Mouse (Mus musculus) MEL (cell line): Measurements from ENCODE around the gene Gm10318. TPM values are rescaled to one million over a fixed set of nuclear protein-coding genes. Genes with fewer than 3 reads are reported as not detected.

ENCODE experiments used
- DNase-seq: peaks from one replicate; pipeline ENCODE4 v3.0.0; 2011; ENCODE audit warnings: low read depth, low spot score
- H3K27ac ChIP-seq: 2 replicates; pipeline ENCODE4 v1.5.1; 2012; ENCODE audit warnings: low read depth, mild to moderate bottlenecking, control low read depth, low read length, moderate library complexity; ENCODE audit not compliant: control insufficient read depth
- H3K27me3 ChIP-seq, 2 experiments: fragments of 150-350 bp in 1 of 2; sonication (generic) in 1 of 2; 2 replicates each; pipeline ENCODE4 v1.6.1; 2012; ENCODE audit warnings: low read length in 2 of 2, mild to moderate bottlenecking in 2 of 2, improper control_type of control experiment in 1 of 2, moderate library complexity in 1 of 2; ENCODE audit not compliant: insufficient read depth in 2 of 2, control insufficient read depth in 1 of 2
- H3K36me3 ChIP-seq, 2 experiments: 2 replicates each; pipeline ENCODE4 v1.6.1; 2012 to 2014; ENCODE audit warnings: low read length in 2 of 2, improper control_type of control experiment in 1 of 2, inconsistent platforms in 1 of 2, mild to moderate bottlenecking in 1 of 2; ENCODE audit not compliant: insufficient read depth in 2 of 2, control insufficient read depth in 1 of 2
- H3K4me1 ChIP-seq, 2 experiments: fragments of 150-350 bp in 1 of 2; sonication (generic) in 1 of 2; 2 replicates each; pipeline ENCODE4 v1.6.1; 2012; ENCODE audit warnings: low read length in 2 of 2, improper control_type of control experiment in 1 of 2, mild to moderate bottlenecking in 1 of 2; ENCODE audit not compliant: insufficient read depth in 2 of 2, control insufficient read depth in 1 of 2
- H3K4me3 ChIP-seq, 2 experiments: fragments of 150-350 bp in 1 of 2; sonication (generic) in 1 of 2; 2 replicates each; pipeline ENCODE4 v1.5.1; 2012; ENCODE audit warnings: low read depth in 2 of 2, low read length in 2 of 2, mild to moderate bottlenecking in 2 of 2, moderate library complexity in 2 of 2, control low read depth in 1 of 2, improper control_type of control experiment in 1 of 2; ENCODE audit not compliant: control insufficient read depth in 1 of 2, insufficient read depth in 1 of 2
- H3K79me2 ChIP-seq: 2 replicates; pipeline ENCODE4 v1.6.1; 2012; ENCODE audit warnings: mild to moderate bottlenecking, low read length, moderate library complexity; ENCODE audit not compliant: control insufficient read depth, poor library complexity, insufficient read depth
- H3K9ac ChIP-seq: 2 replicates; pipeline ENCODE4 v1.6.1; 2012; ENCODE audit warnings: low read depth, mild to moderate bottlenecking, control low read depth, low read length, moderate library complexity; ENCODE audit not compliant: control insufficient read depth, poor library complexity, severe bottlenecking
- H3K9me3 ChIP-seq: fragments of 150-350 bp; sonication (generic); replicated peaks from 2 replicates; pipeline ENCODE4 v1.6.1; 2012; ENCODE audit warnings: mild to moderate bottlenecking, low read length, improper control_type of control experiment, moderate library complexity; ENCODE audit not compliant: insufficient read depth
- BHLHE40 ChIP-seq: IDR thresholded peaks from 2 replicates; pipeline ENCODE4 v1.6.1; 2012; ENCODE audit warnings: low read depth, mild to moderate bottlenecking, inconsistent platforms, low read length, improper control_type of control experiment, borderline replicate concordance
- CHD1 ChIP-seq: IDR thresholded peaks from 2 replicates; pipeline ENCODE4 v1.6.1; 2012; ENCODE audit warnings: low read depth, mild to moderate bottlenecking, inconsistent platforms, low read length, improper control_type of control experiment
- ELF1 ChIP-seq: IDR thresholded peaks from 2 replicates; pipeline ENCODE4 v1.6.1; 2014; ENCODE audit warnings: low read depth, mild to moderate bottlenecking, inconsistent platforms, low read length, improper control_type of control experiment, moderate library complexity
- MAX ChIP-seq: IDR thresholded peaks from 2 replicates; pipeline ENCODE4 v1.6.1; 2011; ENCODE audit warnings: low read length, improper control_type of control experiment
- MEF2A ChIP-seq: IDR thresholded peaks from 2 replicates; pipeline ENCODE4 v1.6.1; 2014; ENCODE audit warnings: low read depth, mild to moderate bottlenecking, inconsistent platforms, low read length, improper control_type of control experiment; ENCODE audit not compliant: poor library complexity, insufficient replicate concordance, severe bottlenecking; ENCODE audit errors: extremely low read depth
- MXI1 ChIP-seq: IDR thresholded peaks from 2 replicates; pipeline ENCODE4 v1.6.1; 2011; ENCODE audit warnings: mild to moderate bottlenecking, low read depth, low read length, improper control_type of control experiment
- MYB ChIP-seq: IDR thresholded peaks from 2 replicates; pipeline ENCODE4 v1.6.1; 2011; ENCODE audit warnings: mild to moderate bottlenecking, low read depth, low read length, improper control_type of control experiment
- POLR2A ChIP-seq, 2 experiments: IDR thresholded peaks; 2 replicates each; pipeline ENCODE4 v1.6.1; 2011 to 2012; ENCODE audit warnings: low read length in 2 of 2, mild to moderate bottlenecking in 2 of 2, control low read depth in 1 of 2, improper control_type of control experiment in 1 of 2, low read depth in 1 of 2, moderate library complexity in 1 of 2; ENCODE audit not compliant: control insufficient read depth in 1 of 2, insufficient read depth in 1 of 2, poor library complexity in 1 of 2
- POLR2AphosphoS5 ChIP-seq: IDR thresholded peaks from 2 replicates; pipeline ENCODE4 v1.6.1; 2012; ENCODE audit warnings: low read depth, borderline replicate concordance, mild to moderate bottlenecking, inconsistent platforms, low read length, moderate library complexity, mixed read lengths
- RAD21 ChIP-seq: IDR thresholded peaks from 2 replicates; pipeline ENCODE4 v1.6.1; 2011; ENCODE audit warnings: mild to moderate bottlenecking, low read depth, low read length, improper control_type of control experiment
- SMC3 ChIP-seq: IDR thresholded peaks from 2 replicates; pipeline ENCODE4 v1.6.1; 2011; ENCODE audit warnings: low read depth, low read length, improper control_type of control experiment
- TBP ChIP-seq: IDR thresholded peaks from 2 replicates; pipeline ENCODE4 v1.8.0; 2011; ENCODE audit warnings: low read depth, low read length, improper control_type of control experiment
- TCF12 ChIP-seq: IDR thresholded peaks from 2 replicates; pipeline ENCODE4 v1.6.1; 2014; ENCODE audit warnings: low read depth, mild to moderate bottlenecking, inconsistent platforms, low read length, improper control_type of control experiment, moderate library complexity
- ZMIZ1 ChIP-seq: IDR thresholded peaks from 2 replicates; pipeline ENCODE4 v1.6.1; 2012; ENCODE audit warnings: low read depth, mild to moderate bottlenecking, inconsistent platforms, low read length, improper control_type of control experiment, moderate library complexity
- ZNF384 ChIP-seq: IDR thresholded peaks from 2 replicates; pipeline ENCODE4 v1.6.1; 2012; ENCODE audit warnings: low read depth, mild to moderate bottlenecking, inconsistent platforms, low read length, improper control_type of control experiment
- polyA plus RNA-seq, 2 experiments: library from polyadenylated mRNA; stranded (reverse) in 1 of 2; unstranded in 1 of 2; fragments of >175 nt in 1 of 2; fragments of >200 nt in 1 of 2; gene quantifications; 2 replicates each; pipeline versions ENCODE4 v1.2.1 to v1.2.4; 2012; ENCODE audit warnings: low replicate concordance in 2 of 2, low read depth in 1 of 2; ENCODE audit not compliant: insufficient read length in 2 of 2, insufficient read depth in 1 of 2, missing spikeins in 1 of 2
- total RNA-seq: library from RNA; depleted of rRNA; stranded (reverse); fragments of 300-350 nt; gene quantifications from 2 replicates; pipeline ENCODE4 v1.2.3, GENCODE M21; 2012

Gm10318 gene
- total and polyA plus RNA-seq, 3 experiments = not detected

GRCm38 (mm10) chr10:77895562-77895961 is 42.9 kb downstream of the Gm10318 start:
- no peak for DNase-seq
- Histone ChIP-seq H3K27ac (no peak overlapping the region), H3K27me3 (peaks cover 0 to 9% of the 10 kb centered on the region in 2 experiments; a peak in 1 of 4 replicates), H3K36me3 (no peaks in the 10 kb centered on the region), H3K9ac (no peak overlapping the region), H3K4me1 (no peaks in the 10 kb centered on the region), H3K4me3 (no peak overlapping the region), H3K9me3 (no peaks in the 10 kb centered on the region), H3K79me2 (no peaks in the 10 kb centered on the region)
- TF ChIP-seq ELF1 (no peak), RAD21 (no peak), CHD1 (no peak), TBP (no peak), MYB (no peak), ZMIZ1 (no peak), MEF2A (no peak), ZNF384 (no peak)

- TF ChIP-seq TCF12 (no peak), BHLHE40 (no peak), MAX (no peak), SMC3 (no peak), MXI1 (no peak), POLR2AphosphoS5 (no peak), POLR2A (IDR thresholded peaks at IDR 0.05; ENCODE audit: control insufficient read depth in 1 of 2, insufficient read depth in 1 of 2, low read depth in 1 of 2, low read length in 2 of 2, poor library complexity in 1 of 2) (no peak)
- no peaks in the 10 kb centered on the region; a peak in 1 of 4 replicates for H3K4me1 ChIP-seq
- H3K9ac ChIP-seq = no peak overlapping the region
- no peak overlapping the region for H3K4me3 ChIP-seq
- H3K79me2 ChIP-seq = no peaks in the 10 kb centered on the region
- H3K9me3 ChIP-seq = no peaks in the 10 kb centered on the region
- no peak for DNase-seq
- H3K27ac ChIP-seq = no peak overlapping the region
- peaks cover 0 to 9% of the 10 kb centered on the region in 2 experiments; a peak in 1 of 4 replicates for H3K27me3 ChIP-seq
- H3K36me3 ChIP-seq = peaks cover 0 to 7% of the 10 kb centered on the region in 2 experiments; a peak in 1 of 4 replicates
These were observed 47.5 kb downstream of the Gm10318 start for GRCm38 (mm10) chr10:77900126-77900525.
